Mouse (Mus musculus): ENCODE results near the gene Trim15.

Gene Trim15

GRCm38 (mm10) chr17:36826002-36826401, 41.0 kb downstream of the Trim15 start:
- peak; percentile 68 for DNase-seq (ENCODE audit: low read depth, low spot score)

- DNase-seq (ENCODE audit: low read depth, low spot score): no peak
Measured at GRCm38 (mm10) chr17:36825525-36825924, 41.5 kb downstream of the Trim15 start.

- DNase-seq (ENCODE audit: low read depth, low spot score): peak; percentile 34
Measured at GRCm38 (mm10) chr17:36824005-36824404, 43.0 kb downstream of the Trim15 start.

GRCm38 (mm10) chr17:36811871-36812270, 55.1 kb downstream of the Trim15 start, which contains the start of gene H2-M10.6:
TSS of gene H2-M10.6 (plus strand) at chr17:36812171.
- no peak for DNase-seq (ENCODE audit: low read depth, low spot score)

Data from retina, postnatal 7 days (tissue).